Mouse (Mus musculus) liver, embryonic 16.5 days (tissue): ENCODE data around the gene Spint5. TPM values are rescaled to one million over a fixed set of nuclear protein-coding genes. Genes with fewer than 3 reads are reported as not detected.
"Not testable (repeated sequence)": the region's sequence is repeated elsewhere in the genome, so short reads cannot be mapped to it uniquely, and the experiment has no call there.

Experiments used
- ATAC-seq: fragments of 200-750 bp; cut with Nextera tagmentation; 2 replicates; pipeline ENCODE4 v1.8.0; 2017; ENCODE audit warnings: low read depth, mild to moderate bottlenecking, moderate number of reproducible peaks, moderate library complexity
- H3K27ac ChIP-seq: fragments of 300-500 bp; sonication (generic); 2 replicates; pipeline ENCODE4 v1.5.1; 2014; ENCODE audit warnings: mild to moderate bottlenecking, low read length
- H3K27me3 ChIP-seq: fragments of 300-500 bp; sonication (generic); 2 replicates; pipeline ENCODE4 v1.6.1; 2014; ENCODE audit warnings: low read depth, low read length, mixed read lengths; ENCODE audit not compliant: control insufficient read depth, insufficient read depth
- H3K36me3 ChIP-seq: fragments of 300-500 bp; sonication (generic); 2 replicates; pipeline ENCODE4 v1.6.1; 2014; ENCODE audit warnings: mild to moderate bottlenecking; ENCODE audit not compliant: control insufficient read depth, insufficient read depth
- H3K4me1 ChIP-seq: fragments of 300-500 bp; sonication (generic); 2 replicates; pipeline ENCODE4 v1.6.1; 2014; ENCODE audit warnings: low read depth, low read length, mixed read lengths; ENCODE audit not compliant: control insufficient read depth
- H3K4me2 ChIP-seq: fragments of 300-500 bp; sonication (generic); 2 replicates; pipeline ENCODE4 v1.6.1; 2014; ENCODE audit warnings: low read depth, low read length, mixed read lengths
- H3K4me3 ChIP-seq: fragments of 300-500 bp; sonication (generic); 2 replicates; pipeline ENCODE4 v1.5.1; 2014; ENCODE audit warnings: low read depth, mild to moderate bottlenecking, low read length
- H3K9ac ChIP-seq: fragments of 300-500 bp; sonication (generic); 2 replicates; pipeline ENCODE4 v1.6.1; 2014; ENCODE audit warnings: low read depth, low read length
- H3K9me3 ChIP-seq: fragments of 300-500 bp; sonication (generic); replicated peaks from 2 replicates; pipeline ENCODE4 v1.6.1; 2016; ENCODE audit warnings: low read length; ENCODE audit not compliant: control insufficient read depth
- WGBS: fragments of 180-500 bp; shearing (Covaris S2); extraction: QIAGEN DNeasy Blood & Tissue Kit; methylation state at CpG from one replicate; pipeline ENCODE4 v1.1.7; 2014; ENCODE audit not compliant: insufficient replicate concordance; 5-methylcytosine and 5-hydroxymethylcytosine counted together
- polyA plus RNA-seq: library from polyadenylated mRNA; unstranded; fragments of >200 nt; fragmentation: Nextera tagmentation; extraction: Ambion mirVana; gene quantifications from 2 replicates; pipeline ENCODE4 v1.2.1, GENCODE M21; 2015

The Spint5 gene
- polyA plus RNA-seq, 1 experiment from 2014 or later = not detected

- no peaks in the 10 kb centered on the region for H3K36me3 ChIP-seq
- H3K4me2 ChIP-seq = no peak within 1 kb of the TSS
- H3K9ac ChIP-seq = no peak within 1 kb of the TSS
- no peak for ATAC-seq
- no peaks in the 10 kb centered on the region for H3K9me3 ChIP-seq
- no peaks in the 10 kb centered on the region for H3K27me3 ChIP-seq
- H3K4me1 ChIP-seq = no peaks in the 10 kb centered on the region
- no peak within 1 kb of the TSS for H3K27ac ChIP-seq
- no peak within 1 kb of the TSS for H3K4me3 ChIP-seq
- 58% methylated on average over 4 of the region's 4 CpGs for WGBS
Observed at GRCm38 (mm10) chr2:164698201-164698600, 16.9 kb upstream of the Spint5 start, which contains the start of gene Spint4. TSS of gene Spint4 (plus strand) at chr2:164698501.

DNA sequence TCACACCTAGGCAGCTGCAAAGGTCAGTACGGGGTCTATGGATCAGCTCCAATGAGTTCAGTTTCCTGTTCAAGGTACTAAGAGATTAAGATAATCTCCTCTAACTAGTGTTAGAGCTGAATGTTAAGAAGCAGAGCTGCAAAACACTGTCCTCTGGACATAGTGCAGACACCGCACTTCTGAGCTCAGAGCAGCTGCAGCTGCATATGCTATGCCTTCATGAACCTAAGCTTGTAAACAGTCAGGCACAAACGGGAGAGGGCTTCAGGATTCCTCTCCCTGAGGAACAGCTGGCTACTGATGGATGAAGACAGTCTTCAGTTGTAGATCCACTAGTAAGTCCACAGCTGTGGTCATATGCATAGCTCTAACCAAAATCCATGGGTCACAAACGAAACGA, 14.1 kb upstream of the Spint5 start:
- no peaks in the 10 kb centered on the region for H3K27me3 ChIP-seq
- no peak overlapping the region for H3K9ac ChIP-seq
- no peaks in the 10 kb centered on the region for H3K9me3 ChIP-seq
- no peaks in the 10 kb centered on the region for H3K36me3 ChIP-seq
- no peaks in the 10 kb centered on the region for H3K4me1 ChIP-seq
- ATAC-seq = no peak
- H3K4me2 ChIP-seq = no peak overlapping the region
- H3K27ac ChIP-seq = no peak overlapping the region
- H3K4me3 ChIP-seq = no peak overlapping the region
- 61% methylated on average over 5 of the region's 5 CpGs for WGBS

GRCm38 (mm10) chr2:164701761-164702160, 13.3 kb upstream of the Spint5 start:
- Histone ChIP-seq H3K4me1 (no peaks in the 10 kb centered on the region), H3K4me2 (no peak overlapping the region), H3K27me3 (no peaks in the 10 kb centered on the region), H3K9me3 (no peaks in the 10 kb centered on the region), H3K9ac (no peak overlapping the region), H3K36me3 (no peaks in the 10 kb centered on the region), H3K4me3 (no peak overlapping the region), H3K27ac (no peak overlapping the region)
- WGBS = 62% methylated on average over 5 of the region's 5 CpGs
- ATAC-seq = no peak

DNA sequence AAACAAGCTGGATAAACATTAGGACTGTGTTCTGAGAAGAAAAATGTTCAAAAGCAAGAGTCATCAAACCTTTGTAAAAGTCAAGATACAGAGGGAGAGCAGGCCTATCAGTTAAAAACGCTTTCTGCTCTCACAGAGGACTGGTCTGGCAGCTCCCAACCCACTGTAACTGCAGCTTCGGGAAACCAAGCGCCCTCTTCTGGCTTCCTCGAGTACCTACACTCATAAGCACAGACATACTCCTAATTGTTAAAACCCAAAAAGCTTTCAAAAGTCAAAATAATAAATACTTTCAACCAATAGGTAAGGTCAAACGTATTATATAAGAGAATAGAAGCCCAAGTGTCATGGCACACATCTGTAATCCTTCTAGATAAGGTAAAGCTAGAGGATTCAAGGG, 10.9 kb upstream of the Spint5 start:
- WGBS = 57% methylated on average over 5 of the region's 5 CpGs
- H3K4me3 ChIP-seq = no peak overlapping the region

GRCm38 (mm10) chr2:164705328-164705727, 9.8 kb upstream of the Spint5 start:
- no peak for ATAC-seq
- Histone ChIP-seq H3K27me3 (no peaks in the 10 kb centered on the region), H3K4me2 (no peak overlapping the region)

More for the DNA sequence above, 10.9 kb upstream of the Spint5 start:
- no peak for ATAC-seq
- Histone ChIP-seq H3K9ac (no peak overlapping the region), H3K9me3 (no peaks in the 10 kb centered on the region), H3K4me2 (no peak overlapping the region), H3K4me1 (no peaks in the 10 kb centered on the region), H3K27me3 (no peaks in the 10 kb centered on the region), H3K36me3 (no peaks in the 10 kb centered on the region), H3K27ac (no peak overlapping the region)

DNA sequence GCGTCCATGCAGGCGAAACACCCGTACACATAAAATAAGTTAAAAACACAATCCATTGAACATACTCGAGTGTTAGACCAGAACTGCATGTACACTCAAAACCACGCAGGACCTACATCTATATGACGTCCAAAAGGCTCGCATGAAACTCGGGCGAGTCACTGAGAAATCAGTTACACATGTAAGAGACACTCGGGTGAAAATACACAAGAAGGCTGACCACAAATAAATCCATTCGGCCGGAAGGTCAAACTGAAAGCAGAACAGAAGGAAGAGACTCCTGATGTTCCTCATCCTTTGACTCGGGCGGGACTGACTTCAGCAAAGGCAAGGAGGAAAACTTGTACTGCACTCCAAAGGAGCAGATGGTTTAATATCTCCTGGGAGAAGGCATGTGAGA, 9.1 kb upstream of the Spint5 start:
- Histone ChIP-seq H3K4me1 (no peaks in the 10 kb centered on the region), H3K9ac (no peak overlapping the region), H3K27ac (no peak overlapping the region), H3K36me3 (no peaks in the 10 kb centered on the region), H3K27me3 (no peaks in the 10 kb centered on the region), H3K4me2 (no peak overlapping the region), H3K9me3 (no peaks in the 10 kb centered on the region), H3K4me3 (no peak overlapping the region)
- ATAC-seq = no peak
- 70% methylated on average over 14 of the region's 14 CpGs for WGBS

More at GRCm38 (mm10) chr2:164705328-164705727, 9.8 kb upstream of the Spint5 start:
- Histone ChIP-seq H3K36me3 (no peaks in the 10 kb centered on the region), H3K4me1 (no peaks in the 10 kb centered on the region), H3K9me3 (no peaks in the 10 kb centered on the region), H3K9ac (no peak overlapping the region), H3K27ac (no peak overlapping the region), H3K4me3 (no peak overlapping the region)
- WGBS = 69% methylated on average over 6 of the region's 6 CpGs

- not testable (repeated sequence) for H3K4me3 ChIP-seq, H3K4me2 ChIP-seq, H3K27me3 ChIP-seq, ATAC-seq, H3K27ac ChIP-seq, H3K9me3 ChIP-seq, H3K4me1 ChIP-seq, H3K9ac ChIP-seq, H3K36me3 ChIP-seq
- 71% methylated on average over 21 of the region's 23 CpGs for WGBS
Observed at GRCm38 (mm10) chr2:164716194-164716786, 1.2 kb downstream of the Spint5 start.

GRCm38 (mm10) chr2:164723276-164723675, 8.2 kb downstream of the Spint5 start:
- no peaks in the 10 kb centered on the region for H3K9me3 ChIP-seq
- H3K4me2 ChIP-seq = no peak overlapping the region
- H3K36me3 ChIP-seq = no peaks in the 10 kb centered on the region
- H3K9ac ChIP-seq = no peak overlapping the region
- ATAC-seq = no peak
- H3K4me1 ChIP-seq = no peaks in the 10 kb centered on the region
- no peak overlapping the region for H3K4me3 ChIP-seq
- no peaks in the 10 kb centered on the region for H3K27me3 ChIP-seq
- WGBS = 56% methylated on average over 4 of the region's 4 CpGs
- H3K27ac ChIP-seq = no peak overlapping the region

DNA sequence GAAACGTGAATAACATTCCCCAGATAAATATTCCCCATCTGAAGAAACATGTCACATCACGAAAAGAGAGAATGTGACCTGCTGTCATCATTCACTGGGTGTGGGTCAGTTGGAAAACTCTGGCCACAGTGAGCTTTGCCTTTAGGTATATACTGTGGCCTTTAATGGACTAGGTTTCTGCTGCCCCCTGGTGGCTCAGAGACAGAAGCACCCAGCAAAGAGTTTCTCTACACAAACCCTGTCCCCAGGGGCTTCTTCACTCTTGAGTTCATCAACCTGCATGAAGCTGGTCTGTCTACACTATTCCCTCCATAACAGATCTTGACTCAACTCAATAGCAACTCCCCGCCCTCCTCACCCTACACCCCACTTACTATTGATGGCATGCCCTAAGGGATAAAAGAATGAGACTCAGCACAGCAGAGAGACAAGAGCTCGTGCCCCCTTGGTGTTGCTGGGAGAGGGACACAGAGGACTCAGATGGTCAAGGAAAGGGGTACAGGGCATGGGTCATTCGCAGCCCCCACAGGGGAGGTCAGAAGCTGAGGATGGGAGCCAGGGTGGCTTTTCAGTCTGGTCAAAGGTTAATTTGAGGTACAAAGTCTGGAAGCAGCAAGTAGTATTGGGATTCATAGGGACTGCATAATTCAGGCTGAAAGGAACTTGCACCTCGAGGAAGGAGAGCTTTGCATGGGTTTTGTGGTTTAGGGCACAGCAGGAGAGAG, 11.0 kb downstream of the Spint5 start:
- Histone ChIP-seq H3K9ac (no peak overlapping the region), H3K27me3 (no peaks in the 10 kb centered on the region), H3K4me1 (no peaks in the 10 kb centered on the region), H3K4me3 (no peak overlapping the region), H3K9me3 (no peaks in the 10 kb centered on the region), H3K4me2 (no peak overlapping the region), H3K27ac (no peak overlapping the region), H3K36me3 (no peaks in the 10 kb centered on the region)
- ATAC-seq = 0 out of 2 replicates have a peak, but pooled peaks have one; percentile 50
- 17% methylated on average over 6 of the region's 6 CpGs for WGBS
